Mouse (Mus musculus) testis, postnatal 10 days (tissue): ENCODE data around the gene Clptm1.

Experiments
- DNase-seq: peaks from one replicate; pipeline ENCODE4 v3.0.0; 2021; ENCODE audit warnings: low spot score

The Clptm1 gene

GRCm38 (mm10) chr7:19664455-19664954 lies 328 bp downstream of the Clptm1 start:
- no peak for DNase-seq

GRCm38 (mm10) chr7:19663940-19664339 lies 893 bp downstream of the Clptm1 start:
- no peak for DNase-seq

GRCm38 (mm10) chr7:19652614-19653013 lies 12.2 kb downstream of the Clptm1 start:
- no peak for DNase-seq

- no peak for DNase-seq
Measured at GRCm38 (mm10) chr7:19651063-19651786, 13.6 kb downstream of the Clptm1 start.

GRCm38 (mm10) chr7:19641223-19641622 lies 23.6 kb downstream of the Clptm1 start:
- DNase-seq, result no peak

- no peak for DNase-seq
Measured at GRCm38 (mm10) chr7:19635074-19635827, 29.6 kb downstream of the Clptm1 start.

- DNase-seq, result peak; percentile 73
Measured at GRCm38 (mm10) chr7:19634591-19634990, 30.2 kb downstream of the Clptm1 start.

- no peak for DNase-seq
Measured at GRCm38 (mm10) chr7:19633855-19634254, 31.0 kb downstream of the Clptm1 start.

GRCm38 (mm10) chr7:19633197-19633596 lies 31.6 kb downstream of the Clptm1 start:
- DNase-seq, result no peak

GRCm38 (mm10) chr7:19632720-19633119 lies 32.1 kb downstream of the Clptm1 start:
- DNase-seq, result no peak

- DNase-seq, result no peak
Measured at GRCm38 (mm10) chr7:19632275-19632674, 32.6 kb downstream of the Clptm1 start.

GRCm38 (mm10) chr7:19629361-19629734 lies 35.5 kb downstream of the Clptm1 start, which contains the start of gene Relb:
TSS of gene Relb (minus strand) at chr7:19629438.
- DNase-seq, result peak; percentile 98

- DNase-seq, result peak; percentile 99
Measured at GRCm38 (mm10) chr7:19628536-19629360, 36.1 kb downstream of the Clptm1 start.

- no peak for DNase-seq
Measured at GRCm38 (mm10) chr7:19628192-19628535, 36.7 kb downstream of the Clptm1 start.

GRCm38 (mm10) chr7:19627721-19628120 lies 37.1 kb downstream of the Clptm1 start:
- DNase-seq, result no peak

- no peak for DNase-seq
Measured at GRCm38 (mm10) chr7:19623433-19623832, 41.4 kb downstream of the Clptm1 start.

GRCm38 (mm10) chr7:19622241-19622640 lies 42.6 kb downstream of the Clptm1 start:
- no peak for DNase-seq

GRCm38 (mm10) chr7:19620811-19621210 lies 44.0 kb downstream of the Clptm1 start:
- no peak for DNase-seq

GRCm38 (mm10) chr7:19619004-19619801 lies 45.6 kb downstream of the Clptm1 start:
- peak; percentile 80 for DNase-seq

GRCm38 (mm10) chr7:19615036-19615577 lies 49.7 kb downstream of the Clptm1 start:
- no peak for DNase-seq

- DNase-seq, result no peak
Measured at GRCm38 (mm10) chr7:19610969-19611368, 53.9 kb downstream of the Clptm1 start.
